Mouse (Mus musculus) olfactory bulb, adult 2 months (tissue): Measurements from ENCODE around the gene Sms.

Experiments used
- CTCF ChIP-seq: fragments of 200-500 bp; IDR thresholded peaks from 2 replicates; pipeline ENCODE4 v1.5.1; 2012; ENCODE audit warnings: low read depth, mild to moderate bottlenecking, low read length, moderate library complexity; ENCODE audit not compliant: insufficient read depth
- POLR2A ChIP-seq: fragments of 200-500 bp; IDR thresholded peaks from 2 replicates; pipeline ENCODE4 v1.6.1; 2012; ENCODE audit warnings: mild to moderate bottlenecking, low read depth, low read length, moderate library complexity; ENCODE audit not compliant: insufficient read depth

DNA sequence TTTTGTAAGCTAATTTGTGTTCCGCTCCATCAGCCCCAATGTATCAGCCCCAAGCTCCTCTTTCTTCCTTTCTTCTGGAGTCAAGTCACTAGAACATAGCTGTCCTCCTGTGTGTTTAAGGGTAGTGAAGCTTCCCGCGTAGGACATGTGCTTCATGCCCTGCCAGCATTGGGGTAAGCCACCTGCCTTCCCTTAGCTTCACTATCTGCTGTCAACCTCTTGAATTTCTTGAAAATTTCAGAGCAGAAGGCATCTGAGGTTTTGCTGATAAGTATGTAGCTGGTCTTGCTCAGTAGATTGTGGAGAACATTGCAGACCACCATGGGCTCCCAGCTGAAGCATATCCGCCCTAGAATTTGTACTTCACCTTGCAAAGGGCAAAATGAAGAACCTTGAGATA, 1.1 kb upstream of the Sms start:
- no peak for TF ChIP-seq CTCF
- no peak for TF ChIP-seq POLR2A
